11 mouse cellular contexts compared by ENCODE assay signal in genomic region chr6:125363021-125363420, GRCm38 (mm10). TPM values are rescaled to one million over a fixed set of nuclear protein-coding genes. Genes with fewer than 3 reads are reported as not detected.
DNase-seq lines count a peak whose midpoint lies in the region; ATAC-seq and TF ChIP-seq lines count a peak whose summit lies in the region.
"Had no signal": no experiment of that assay in that cellular context is flagged by ENCODE, and none has a peak within 500 bp of the region (broad histone marks: within the 10 kb centered on the region; RNA-seq: fewer than 3 reads in every experiment).

No protein-coding gene starts in this region.

- H3K27ac ChIP-seq in lung, embryonic 14.5 days (ENCODE audit: low read depth) = no peak overlapping the region
- no peak overlapping the region for H3K27ac ChIP-seq in hindbrain, embryonic 11.5 days (ENCODE audit: low read depth, low read length)
- no peak overlapping the region for H3K27ac ChIP-seq in liver, embryonic 14.5 days
- H3K27ac ChIP-seq in stomach, postnatal 0 days (replicated peaks) = 0 out of 2 replicates have a peak overlapping the region, but pooled peaks have one; percentile 13

- H3K9me3 ChIP-seq in lung, embryonic 14.5 days (ENCODE audit: low read depth, low read length) = no peaks in the 10 kb centered on the region
- H3K9me3 ChIP-seq in hindbrain, embryonic 11.5 days (ENCODE audit: control insufficient read depth, low read length) = no peaks in the 10 kb centered on the region
- H3K9me3 ChIP-seq in liver, embryonic 14.5 days (ENCODE audit: control insufficient read depth, low read length) = no peaks in the 10 kb centered on the region
- no peaks in the 10 kb centered on the region for H3K9me3 ChIP-seq in stomach, postnatal 0 days (ENCODE audit: control insufficient read depth, low read length)

- DNase-seq in lung, embryonic 14.5 days = no peak
- DNase-seq in lung, postnatal 25 days (ENCODE audit: low spot score) = no peak
- no peak for DNase-seq in hindbrain, embryonic 11.5 days (ENCODE audit: low spot score)
- DNase-seq in liver, embryonic 14.5 days (ENCODE audit: low read depth in 3 of 3, low spot score in 3 of 3) = no peak
- no peak for DNase-seq in stomach, postnatal 0 days (ENCODE audit: low spot score)
- no peak for DNase-seq in spleen, postnatal 4 days (ENCODE audit: low spot score in 2 of 2)
- no peak for DNase-seq in right cerebral cortex, postnatal 25 days
- DNase-seq in gastrocnemius, postnatal 10 days = no peak
- DNase-seq: layer of hippocampus, postnatal 36 days had no signal

- H3K36me3 ChIP-seq in lung, embryonic 14.5 days (ENCODE audit: insufficient read depth) = peaks cover 50% of the 10 kb centered on the region
- no peaks in the 10 kb centered on the region for H3K36me3 ChIP-seq in hindbrain, embryonic 11.5 days (ENCODE audit: control insufficient read depth, insufficient read depth, low read length)
- no peaks in the 10 kb centered on the region for H3K36me3 ChIP-seq in liver, embryonic 14.5 days (replicated peaks; ENCODE audit: control insufficient read depth, insufficient read depth, low read depth)
- H3K36me3 ChIP-seq in stomach, postnatal 0 days (ENCODE audit: control insufficient read depth, insufficient read depth, low read length) = peaks cover 36% of the 10 kb centered on the region

- no peak overlapping the region for H3K4me2 ChIP-seq in lung, embryonic 14.5 days
- H3K4me2 ChIP-seq in hindbrain, embryonic 11.5 days (replicated peaks; ENCODE audit: low read depth, low read length) = peak overlapping the region; percentile 17; the same call in 1 of the 2 replicates
- 0 out of 2 replicates have a peak overlapping the region, but pooled peaks have one; percentile 11 for H3K4me2 ChIP-seq in liver, embryonic 14.5 days (ENCODE audit: low read depth)
- H3K4me2 ChIP-seq in stomach, postnatal 0 days (replicated peaks; ENCODE audit: low read depth) = no peak overlapping the region

- H3K4me1 ChIP-seq in lung, embryonic 14.5 days (ENCODE audit: insufficient read depth) = no peaks in the 10 kb centered on the region
- no peaks in the 10 kb centered on the region; the same call in 1 of the 2 replicates for H3K4me1 ChIP-seq in hindbrain, embryonic 11.5 days (replicated peaks; ENCODE audit: control insufficient read depth, insufficient read depth, low read length)
- H3K4me1 ChIP-seq in liver, embryonic 14.5 days (replicated peaks; ENCODE audit: control insufficient read depth in 2 of 2, insufficient read depth in 2 of 2, low read length in 1 of 2) = peaks cover 0 to 4% of the 10 kb centered on the region in 2 experiments; a peak in 1 of 4 replicates
- H3K4me1 ChIP-seq in stomach, postnatal 0 days (replicated peaks; ENCODE audit: control insufficient read depth, insufficient read depth) = peaks cover 2% of the 10 kb centered on the region; the same call in 1 of the 2 replicates

- no peak overlapping the region for H3K4me3 ChIP-seq in lung, embryonic 14.5 days (ENCODE audit: low read depth, low read length)
- no peak overlapping the region for H3K4me3 ChIP-seq in hindbrain, embryonic 11.5 days (ENCODE audit: low read depth, low read length)
- no peak overlapping the region for H3K4me3 ChIP-seq in liver, embryonic 14.5 days (ENCODE audit: insufficient read depth in 1 of 2, low read depth in 2 of 2, low read length in 2 of 2)
- no peak overlapping the region for H3K4me3 ChIP-seq in stomach, postnatal 0 days (ENCODE audit: low read depth, low read length)

- WGBS in lung, embryonic 14.5 days = 24% methylated on average over 15 of the region's 15 CpGs
- 13% methylated on average over 15 of the region's 15 CpGs for WGBS in hindbrain, embryonic 11.5 days
- 44% methylated on average over 15 of the region's 15 CpGs for WGBS in liver, embryonic 14.5 days (ENCODE audit: insufficient replicate concordance)
- WGBS in stomach, postnatal 0 days = 52% methylated on average over 15 of the region's 15 CpGs

- no peak for TF ChIP-seq EP300 in liver, embryonic 14.5 days (IDR thresholded peaks at IDR 0.05; ENCODE audit: low read depth)
- no peak for TF ChIP-seq EP300 in stomach, postnatal 0 days (optimal IDR thresholded peaks at IDR 0.05)

- peaks cover 12% of the 10 kb centered on the region; the same call in 1 of the 2 replicates for H3K27me3 ChIP-seq in lung, embryonic 14.5 days (ENCODE audit: insufficient read depth, low read length)
- H3K27me3 ChIP-seq in hindbrain, embryonic 11.5 days (ENCODE audit: control insufficient read depth, insufficient read depth, low read length) = peaks cover 38% of the 10 kb centered on the region
- H3K27me3 ChIP-seq in liver, embryonic 14.5 days (ENCODE audit: control insufficient read depth, insufficient read depth, low read length) = no peaks in the 10 kb centered on the region
- no peaks in the 10 kb centered on the region for H3K27me3 ChIP-seq in stomach, postnatal 0 days (ENCODE audit: control insufficient read depth, insufficient read depth, low read length)

- no peak overlapping the region for H3K9ac ChIP-seq in lung, embryonic 14.5 days
- no peak overlapping the region for H3K9ac ChIP-seq in hindbrain, embryonic 11.5 days (ENCODE audit: low read depth, low read length)
- H3K9ac ChIP-seq in liver, embryonic 14.5 days (replicated peaks) = no peak overlapping the region
- peak overlapping the region; percentile 13; the same call in 1 of the 2 replicates for H3K9ac ChIP-seq in stomach, postnatal 0 days (ENCODE audit: low read length)

- TF ChIP-seq CTCF in lung, embryonic 14.5 days (IDR thresholded peaks at IDR 0.05; ENCODE audit: low read depth) = no peak
- no peak for TF ChIP-seq CTCF in liver, embryonic 14.5 days (IDR thresholded peaks at IDR 0.05; ENCODE audit: low read depth)
- TF ChIP-seq CTCF in stomach, postnatal 0 days (IDR thresholded peaks at IDR 0.05; ENCODE audit: low read depth) = no peak

- peak; percentile 19 for ATAC-seq in lung, embryonic 14.5 days (ENCODE audit: insufficient read depth)
- ATAC-seq in hindbrain, embryonic 11.5 days (ENCODE audit: low FRiP score) = no peak
- no peak for ATAC-seq in liver, embryonic 14.5 days (ENCODE audit: insufficient read depth)
- ATAC-seq in stomach, postnatal 0 days (ENCODE audit: low FRiP score, low TSS enrichment) = no peak

RNA-seq across cellular contexts. Expression of gene Tnfrsf1a, which starts 13.9 kb away (rescaled TPM):
- 82.5 and 83.3 TPM in 2 replicates for polyA plus RNA-seq in lung, embryonic 14.5 days (2014; fragmentation: Nextera tagmentation; extraction: Ambion mirVana)
- polyA plus RNA-seq in hindbrain, embryonic 11.5 days (2014; fragmentation: Nextera tagmentation; extraction: Ambion mirVana) = 25.2 and 25.9 TPM in 2 replicates
- 15.4 and 16.8 TPM in 2 replicates for polyA plus RNA-seq in liver, embryonic 14.5 days (2012; rRNA removed)
- 19.8 and 21.1 TPM in 2 replicates for polyA plus RNA-seq in liver, embryonic 14.5 days (2014; fragmentation: Nextera tagmentation; extraction: Ambion mirVana)
- 75.3 and 77.7 TPM in 2 replicates for polyA plus RNA-seq in stomach, postnatal 0 days (2015; fragmentation: Nextera tagmentation; extraction: Ambion mirVana)
- total RNA-seq in gastrocnemius, postnatal 10 days (2021) = 10 to 100 TPM; 43.8 to 58.8 TPM

RNA-seq across cellular contexts. Expression of gene Plekhg6, which starts 17.6 kb away (rescaled TPM):
- 0.22 and 0.51 TPM in 2 replicates for polyA plus RNA-seq in lung, embryonic 14.5 days (2014; fragmentation: Nextera tagmentation; extraction: Ambion mirVana)
- 0.06 and 0.19 TPM in 2 replicates for polyA plus RNA-seq in hindbrain, embryonic 11.5 days (2014; fragmentation: Nextera tagmentation; extraction: Ambion mirVana)
- polyA plus RNA-seq in liver, embryonic 14.5 days (2012; rRNA removed) = 0.39 and 0.48 TPM in 2 replicates
- polyA plus RNA-seq in liver, embryonic 14.5 days (2014; fragmentation: Nextera tagmentation; extraction: Ambion mirVana) = 0.38 and 0.47 TPM in 2 replicates
- 6.3 and 6.7 TPM in 2 replicates for polyA plus RNA-seq in stomach, postnatal 0 days (2015; fragmentation: Nextera tagmentation; extraction: Ambion mirVana)
- total RNA-seq in gastrocnemius, postnatal 10 days (2021) = under 1 TPM in 1 of 2 experiments, not detected in 1; 0.07 TPM
- total RNA-seq: common myeloid progenitor, adult 5-6 weeks; megakaryocyte progenitor cell, adult 5-6 weeks had no signal

RNA-seq across cellular contexts. Expression of gene Scnn1a, which starts 42.6 kb away (rescaled TPM):
- 1.8 and 2.2 TPM in 2 replicates for polyA plus RNA-seq in lung, embryonic 14.5 days (2014; fragmentation: Nextera tagmentation; extraction: Ambion mirVana)
- polyA plus RNA-seq in hindbrain, embryonic 11.5 days (2014; fragmentation: Nextera tagmentation; extraction: Ambion mirVana) = 0.45 and 0.96 TPM in 2 replicates
- 0.34 and 0.40 TPM in 2 replicates for polyA plus RNA-seq in liver, embryonic 14.5 days (2012; rRNA removed)
- 0.34 and 0.36 TPM in 2 replicates for polyA plus RNA-seq in liver, embryonic 14.5 days (2014; fragmentation: Nextera tagmentation; extraction: Ambion mirVana)
- polyA plus RNA-seq in stomach, postnatal 0 days (2015; fragmentation: Nextera tagmentation; extraction: Ambion mirVana) = 18.5 and 20.6 TPM in 2 replicates
- total RNA-seq in gastrocnemius, postnatal 10 days (2021) = under 1 TPM; 0.31 to 0.43 TPM

RNA-seq across cellular contexts. Expression of gene Ltbr, which starts 49.3 kb away (rescaled TPM):
- 73.7 and 81.7 TPM in 2 replicates for polyA plus RNA-seq in lung, embryonic 14.5 days (2014; fragmentation: Nextera tagmentation; extraction: Ambion mirVana)
- 17.9 and 19.0 TPM in 2 replicates for polyA plus RNA-seq in hindbrain, embryonic 11.5 days (2014; fragmentation: Nextera tagmentation; extraction: Ambion mirVana)
- polyA plus RNA-seq in liver, embryonic 14.5 days (2012; rRNA removed) = 12.3 and 12.5 TPM in 2 replicates
- 15.2 and 15.7 TPM in 2 replicates for polyA plus RNA-seq in liver, embryonic 14.5 days (2014; fragmentation: Nextera tagmentation; extraction: Ambion mirVana)
- 71.5 and 73.0 TPM in 2 replicates for polyA plus RNA-seq in stomach, postnatal 0 days (2015; fragmentation: Nextera tagmentation; extraction: Ambion mirVana)
- total RNA-seq in gastrocnemius, postnatal 10 days (2021) = 10 to 100 TPM; 34.0 to 36.1 TPM

Comparison
In these comparisons a context has a peak if more than half of its experiments do, and no peak if none do; other contexts are left out.
1. H3K4me2 ChIP-seq: peak in hindbrain, embryonic 11.5 days (single experiment) and liver, embryonic 14.5 days (single experiment); none in lung, embryonic 14.5 days (single experiment) and stomach, postnatal 0 days (single experiment).